Mouse (Mus musculus): ENCODE measurements around the gene Sned1. TPM values are rescaled to one million over a fixed set of nuclear protein-coding genes. Genes with fewer than 3 reads are reported as not detected.
A peak's percentile ranks its signal among the peaks of the same experiment; 100 is the strongest.

Sned1 gene
- polyA plus RNA-seq, 1 experiment from 2014 or later: 16.7 TPM

DNA sequence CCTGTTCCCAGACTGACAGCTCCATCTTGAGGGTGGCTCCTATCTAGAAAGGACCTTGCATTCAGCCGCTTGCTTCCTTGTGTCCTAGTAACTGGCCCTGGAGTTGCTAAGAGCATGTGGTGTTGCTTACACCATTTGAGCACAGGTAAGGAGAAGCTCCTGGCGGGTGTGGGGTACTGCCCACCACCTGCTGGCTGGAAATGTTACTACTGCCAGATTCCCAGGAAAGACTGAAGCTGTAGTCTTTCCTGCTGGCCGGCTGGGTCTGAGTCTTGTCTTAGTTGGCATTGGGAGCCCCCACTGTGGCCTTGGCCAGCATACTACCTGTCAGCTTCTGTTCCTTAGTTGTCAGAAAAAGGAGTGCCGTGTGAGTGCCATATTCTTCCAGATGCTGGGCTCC, 2.6 kb downstream of the Sned1 start:
- H3K9ac ChIP-seq (ENCODE audit: low read depth, low read length): no peak overlapping the region; the same call in 1 of the 2 replicates
- H3K9me3 ChIP-seq (ENCODE audit: control insufficient read depth, low read length): no peaks in the 10 kb centered on the region
- 45% methylated on average over 4 of the region's 4 CpGs for WGBS
- H3K27ac ChIP-seq (replicated peaks; ENCODE audit: low read depth, low read length): no peak overlapping the region
- ATAC-seq (ENCODE audit: low read depth): no peak
- H3K4me1 ChIP-seq (ENCODE audit: control insufficient read depth, insufficient read depth, low read length): peaks cover 20% of the 10 kb centered on the region
- DNase-seq (ENCODE audit: low spot score): no peak
- H3K36me3 ChIP-seq (ENCODE audit: control insufficient read depth, insufficient read depth, low read length): no peaks in the 10 kb centered on the region
- peak overlapping the region; percentile 96; the same call in 1 of the 2 replicates for H3K4me2 ChIP-seq (ENCODE audit: low read depth, low read length)
- no peak overlapping the region; the same call in 1 of the 2 replicates for H3K4me3 ChIP-seq (ENCODE audit: low read depth, low read length)
- no peaks in the 10 kb centered on the region; the same call in 1 of the 2 replicates for H3K27me3 ChIP-seq (replicated peaks; ENCODE audit: control insufficient read depth, insufficient read depth, low read length)

DNA sequence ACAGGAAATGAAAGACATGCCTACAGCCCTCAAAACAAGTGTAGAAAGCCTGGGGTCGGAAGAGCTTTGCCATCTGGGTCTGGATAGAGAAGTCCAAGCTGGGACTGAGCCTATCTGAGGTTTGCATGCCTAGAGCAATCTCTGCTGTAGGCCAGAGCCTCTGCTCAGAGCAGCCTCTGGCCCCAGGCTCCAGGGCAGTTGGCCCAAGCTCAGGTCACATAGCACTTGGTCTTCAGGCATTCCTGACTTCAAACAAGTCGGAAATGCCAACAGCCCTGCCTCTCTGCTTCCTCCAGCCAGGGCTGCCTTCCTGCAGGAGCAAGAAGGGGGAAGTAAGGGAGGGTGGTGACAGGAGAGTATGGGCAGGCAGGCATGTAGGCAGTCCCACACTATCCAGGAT, 10.3 kb downstream of the Sned1 start:
- WGBS: 35% methylated on average over 2 of the region's 2 CpGs
- H3K27ac ChIP-seq (replicated peaks; ENCODE audit: low read depth, low read length): no peak overlapping the region
- no peak for DNase-seq (ENCODE audit: low spot score)

DNA sequence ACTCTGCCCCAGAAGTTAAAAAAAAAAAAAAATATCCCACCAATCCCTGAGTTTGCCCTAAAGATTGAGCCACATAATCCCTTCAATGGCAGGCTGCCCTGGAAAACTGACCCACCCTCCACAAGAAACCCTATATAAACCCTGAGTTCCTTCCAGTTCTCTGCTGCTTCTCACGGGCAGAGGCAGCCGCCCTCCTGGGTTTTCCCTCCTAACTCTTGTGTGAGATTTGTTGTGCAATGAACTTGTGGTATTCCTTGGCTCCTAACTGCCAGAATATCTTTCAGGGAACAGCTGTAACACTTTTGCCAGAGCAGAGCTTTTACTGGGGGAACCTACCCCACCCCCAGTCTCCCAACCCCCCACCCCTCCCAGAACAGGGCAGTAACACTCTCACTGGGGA, 16.9 kb downstream of the Sned1 start:
- no peak overlapping the region for H3K4me2 ChIP-seq (ENCODE audit: low read depth, low read length)
- peaks cover 3% of the 10 kb centered on the region; the same call in 1 of the 2 replicates for H3K4me1 ChIP-seq (ENCODE audit: control insufficient read depth, insufficient read depth, low read length)
- H3K4me3 ChIP-seq (ENCODE audit: low read depth, low read length): no peak overlapping the region
- DNase-seq (ENCODE audit: low spot score): no peak
- ATAC-seq (ENCODE audit: low read depth): no peak
- no peaks in the 10 kb centered on the region for H3K27me3 ChIP-seq (replicated peaks; ENCODE audit: control insufficient read depth, insufficient read depth, low read length)
- H3K9ac ChIP-seq (ENCODE audit: low read depth, low read length): no peak overlapping the region
- H3K9me3 ChIP-seq (ENCODE audit: control insufficient read depth, low read length): no peaks in the 10 kb centered on the region
- H3K36me3 ChIP-seq (ENCODE audit: control insufficient read depth, insufficient read depth, low read length): no peaks in the 10 kb centered on the region
- 39% methylated on average over 2 of the region's 2 CpGs for WGBS
- H3K27ac ChIP-seq (replicated peaks; ENCODE audit: low read depth, low read length): no peak overlapping the region

More for the DNA sequence above, 10.3 kb downstream of the Sned1 start:
- no peak for ATAC-seq (ENCODE audit: low read depth)
- no peaks in the 10 kb centered on the region for H3K4me1 ChIP-seq (ENCODE audit: control insufficient read depth, insufficient read depth, low read length)
- no peak overlapping the region for H3K4me3 ChIP-seq (ENCODE audit: low read depth, low read length)
- H3K9ac ChIP-seq (ENCODE audit: low read depth, low read length): no peak overlapping the region
- no peaks in the 10 kb centered on the region for H3K27me3 ChIP-seq (replicated peaks; ENCODE audit: control insufficient read depth, insufficient read depth, low read length)
- H3K4me2 ChIP-seq (ENCODE audit: low read depth, low read length): no peak overlapping the region
- H3K36me3 ChIP-seq (ENCODE audit: control insufficient read depth, insufficient read depth, low read length): no peaks in the 10 kb centered on the region
- no peaks in the 10 kb centered on the region for H3K9me3 ChIP-seq (ENCODE audit: control insufficient read depth, low read length)

DNA sequence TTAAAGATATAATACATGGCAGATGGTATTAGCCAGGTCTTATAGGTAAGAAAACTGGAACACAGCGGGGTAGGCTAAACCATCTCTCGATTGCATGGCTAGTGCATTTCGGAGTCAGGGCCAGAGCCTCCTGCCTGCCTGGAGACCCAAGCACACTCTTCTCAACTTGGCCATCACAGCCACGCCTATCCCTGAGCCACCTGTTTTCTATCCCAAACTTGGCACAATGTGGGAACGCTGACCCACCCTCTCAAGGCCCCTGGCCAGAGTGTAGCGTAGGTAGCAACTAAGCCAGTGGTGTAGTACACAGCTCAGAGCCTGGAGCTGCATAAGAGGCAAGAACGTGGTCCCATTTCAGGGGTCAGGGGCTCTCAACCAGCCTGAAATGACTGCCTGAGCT, 20.1 kb downstream of the Sned1 start:
- peaks cover 3% of the 10 kb centered on the region; the same call in 1 of the 2 replicates for H3K4me1 ChIP-seq (ENCODE audit: control insufficient read depth, insufficient read depth, low read length)
- H3K9ac ChIP-seq (ENCODE audit: low read depth, low read length): no peak overlapping the region
- H3K27me3 ChIP-seq (replicated peaks; ENCODE audit: control insufficient read depth, insufficient read depth, low read length): no peaks in the 10 kb centered on the region
- no peak overlapping the region for H3K4me3 ChIP-seq (ENCODE audit: low read depth, low read length)
- no peak overlapping the region for H3K27ac ChIP-seq (replicated peaks; ENCODE audit: low read depth, low read length)
- H3K36me3 ChIP-seq (ENCODE audit: control insufficient read depth, insufficient read depth, low read length): 0 out of 2 replicates have a peak, but pooled peaks cover 3% of the 10 kb centered on the region
- no peaks in the 10 kb centered on the region for H3K9me3 ChIP-seq (ENCODE audit: control insufficient read depth, low read length)
- ATAC-seq (ENCODE audit: low read depth) (no peak), DNase-seq (ENCODE audit: low spot score) (no peak)
- 91% methylated on average over 7 of the region's 7 CpGs for WGBS
- no peak overlapping the region for H3K4me2 ChIP-seq (ENCODE audit: low read depth, low read length)

DNA sequence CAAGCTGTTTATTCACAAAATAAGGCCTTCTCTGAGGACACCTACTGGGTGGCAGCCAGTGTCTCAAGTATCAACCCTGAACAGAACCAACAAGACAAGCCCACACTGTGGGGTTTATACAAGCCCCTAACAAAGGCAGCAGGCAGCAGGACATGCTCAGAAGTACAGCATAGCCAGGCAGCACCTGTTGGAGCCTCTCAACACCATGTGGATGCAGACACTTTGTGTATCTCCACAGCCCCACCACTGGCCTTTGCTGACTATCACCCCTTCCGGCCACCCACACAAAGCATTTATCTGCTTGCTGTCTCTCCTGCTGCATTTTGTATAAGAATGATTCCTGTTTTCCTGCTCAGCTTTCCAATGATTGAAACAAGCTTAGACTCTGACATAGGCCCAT, 21.9 kb downstream of the Sned1 start:
- Histone ChIP-seq H3K4me3 (ENCODE audit: low read depth, low read length) (no peak overlapping the region), H3K9me3 (ENCODE audit: control insufficient read depth, low read length) (no peaks in the 10 kb centered on the region), H3K4me1 (ENCODE audit: control insufficient read depth, insufficient read depth, low read length) (peaks cover 3% of the 10 kb centered on the region; the same call in 1 of the 2 replicates), H3K27me3 (replicated peaks; ENCODE audit: control insufficient read depth, insufficient read depth, low read length) (no peaks in the 10 kb centered on the region), H3K27ac (replicated peaks; ENCODE audit: low read depth, low read length) (no peak overlapping the region), H3K36me3 (ENCODE audit: control insufficient read depth, insufficient read depth, low read length) (0 out of 2 replicates have a peak, but pooled peaks cover 3% of the 10 kb centered on the region), H3K9ac (ENCODE audit: low read depth, low read length) (no peak overlapping the region), H3K4me2 (ENCODE audit: low read depth, low read length) (no peak overlapping the region)
- ATAC-seq (ENCODE audit: low read depth) (no peak), DNase-seq (ENCODE audit: low spot score) (no peak)
- WGBS: 100% methylated on average over 1 of the region's 1 CpGs

DNA sequence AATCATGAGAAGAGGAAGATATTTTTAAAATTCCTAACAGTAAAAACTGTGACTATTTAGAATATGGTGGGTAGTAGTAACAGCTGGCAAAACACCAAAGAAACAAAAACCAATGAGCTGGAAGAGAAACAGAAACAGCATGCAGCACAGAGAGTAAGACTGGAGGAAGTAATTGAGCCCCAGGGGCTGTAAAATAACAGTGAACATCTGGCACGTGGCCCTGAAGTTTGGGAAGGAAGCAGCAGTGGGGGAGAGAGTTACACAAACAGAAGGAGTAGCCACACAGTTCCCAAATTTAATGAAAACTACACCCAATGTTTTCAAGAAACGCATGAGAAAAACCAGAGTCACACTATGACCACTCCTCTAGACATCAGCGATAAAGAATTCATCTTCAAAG, 31.6 kb downstream of the Sned1 start:
- Histone ChIP-seq H3K27ac (replicated peaks; ENCODE audit: low read depth, low read length) (no peak overlapping the region), H3K4me2 (ENCODE audit: low read depth, low read length) (no peak overlapping the region), H3K27me3 (replicated peaks; ENCODE audit: control insufficient read depth, insufficient read depth, low read length) (no peaks in the 10 kb centered on the region), H3K9ac (ENCODE audit: low read depth, low read length) (no peak overlapping the region), H3K4me1 (ENCODE audit: control insufficient read depth, insufficient read depth, low read length) (no peaks in the 10 kb centered on the region), H3K36me3 (ENCODE audit: control insufficient read depth, insufficient read depth, low read length) (no peaks in the 10 kb centered on the region; the same call in 1 of the 2 replicates), H3K9me3 (ENCODE audit: control insufficient read depth, low read length) (no peaks in the 10 kb centered on the region), H3K4me3 (ENCODE audit: low read depth, low read length) (no peak overlapping the region)
- WGBS: 29% methylated on average over 3 of the region's 3 CpGs
- DNase-seq (ENCODE audit: low spot score): peak; percentile 43
- peak; percentile 44; the same call in 1 of the 2 replicates for ATAC-seq (ENCODE audit: low read depth)

DNA sequence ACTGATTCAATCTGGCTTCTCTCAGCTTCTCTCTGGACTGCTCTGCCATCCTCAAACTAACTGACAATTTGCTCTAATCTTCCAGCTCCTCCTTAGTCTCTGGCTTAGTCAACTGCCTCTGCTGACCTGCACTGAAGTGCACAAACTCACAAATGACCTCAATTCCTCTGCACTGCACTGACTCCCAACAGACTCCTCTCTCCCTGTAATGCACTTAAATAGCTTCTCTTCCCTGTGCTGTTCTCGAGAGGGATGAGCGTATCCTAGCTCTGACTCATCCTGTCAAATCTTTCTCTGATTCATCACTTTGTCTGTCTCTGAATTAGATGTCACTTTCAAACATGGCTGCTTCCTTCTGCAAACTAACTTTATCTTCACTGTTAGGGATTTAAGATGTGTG, 32.6 kb downstream of the Sned1 start:
- ATAC-seq (ENCODE audit: low read depth) (no peak), DNase-seq (ENCODE audit: low spot score) (no peak)
- H3K27ac ChIP-seq (replicated peaks; ENCODE audit: low read depth, low read length): no peak overlapping the region

DNA sequence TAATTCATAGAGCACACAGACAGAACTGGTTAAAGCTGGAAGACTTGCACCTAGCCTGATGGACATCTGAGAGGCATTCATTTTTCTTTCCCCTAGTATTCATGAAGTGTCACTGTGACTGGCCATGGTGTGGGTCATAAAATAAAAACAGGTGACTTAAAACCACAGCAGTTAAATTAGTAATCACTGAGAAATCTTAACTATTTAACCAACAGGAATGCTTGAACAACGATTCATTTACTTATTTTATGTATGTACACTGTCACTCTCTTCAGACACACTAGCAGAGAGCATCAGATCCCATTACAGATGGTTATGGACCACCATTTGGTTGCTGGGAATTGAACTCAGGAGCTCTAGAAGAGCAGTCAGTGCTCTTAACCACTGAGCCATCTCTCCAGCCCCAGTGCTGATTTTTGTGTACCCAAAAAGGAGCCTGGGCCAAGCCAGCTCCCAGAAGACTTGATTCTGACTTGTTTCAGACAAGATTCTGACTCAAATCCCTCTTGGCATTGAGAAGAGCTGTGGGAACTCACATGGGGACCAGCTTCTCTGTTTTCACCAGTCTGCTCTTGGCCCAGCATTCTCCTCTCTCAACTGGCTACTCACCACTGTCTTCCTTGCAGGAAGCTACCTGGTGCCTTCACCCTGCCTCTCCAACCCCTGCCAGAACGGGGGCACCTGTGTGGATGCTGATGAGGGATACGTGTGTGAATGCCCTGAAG, 35.0 kb downstream of the Sned1 start:
- 52% methylated on average over 3 of the region's 3 CpGs for WGBS
- Histone ChIP-seq H3K4me3 (ENCODE audit: low read depth, low read length) (no peak overlapping the region), H3K36me3 (ENCODE audit: control insufficient read depth, insufficient read depth, low read length) (peaks cover 6% of the 10 kb centered on the region; the same call in 1 of the 2 replicates), H3K9me3 (ENCODE audit: control insufficient read depth, low read length) (no peaks in the 10 kb centered on the region), H3K4me2 (ENCODE audit: low read depth, low read length) (no peak overlapping the region), H3K4me1 (ENCODE audit: control insufficient read depth, insufficient read depth, low read length) (no peaks in the 10 kb centered on the region), H3K27ac (replicated peaks; ENCODE audit: low read depth, low read length) (no peak overlapping the region), H3K9ac (ENCODE audit: low read depth, low read length) (no peak overlapping the region), H3K27me3 (replicated peaks; ENCODE audit: control insufficient read depth, insufficient read depth, low read length) (no peaks in the 10 kb centered on the region)
- ATAC-seq (ENCODE audit: low read depth): no peak
- no peak for DNase-seq (ENCODE audit: low spot score)

More for the DNA sequence above, 32.6 kb downstream of the Sned1 start:
- WGBS: 78% methylated on average over 2 of the region's 2 CpGs
- H3K4me2 ChIP-seq (ENCODE audit: low read depth, low read length): no peak overlapping the region
- no peaks in the 10 kb centered on the region for H3K27me3 ChIP-seq (replicated peaks; ENCODE audit: control insufficient read depth, insufficient read depth, low read length)
- H3K9me3 ChIP-seq (ENCODE audit: control insufficient read depth, low read length): no peaks in the 10 kb centered on the region
- no peaks in the 10 kb centered on the region; the same call in 1 of the 2 replicates for H3K36me3 ChIP-seq (ENCODE audit: control insufficient read depth, insufficient read depth, low read length)
- H3K9ac ChIP-seq (ENCODE audit: low read depth, low read length): no peak overlapping the region
- no peak overlapping the region for H3K4me3 ChIP-seq (ENCODE audit: low read depth, low read length)
- no peaks in the 10 kb centered on the region for H3K4me1 ChIP-seq (ENCODE audit: control insufficient read depth, insufficient read depth, low read length)

DNA sequence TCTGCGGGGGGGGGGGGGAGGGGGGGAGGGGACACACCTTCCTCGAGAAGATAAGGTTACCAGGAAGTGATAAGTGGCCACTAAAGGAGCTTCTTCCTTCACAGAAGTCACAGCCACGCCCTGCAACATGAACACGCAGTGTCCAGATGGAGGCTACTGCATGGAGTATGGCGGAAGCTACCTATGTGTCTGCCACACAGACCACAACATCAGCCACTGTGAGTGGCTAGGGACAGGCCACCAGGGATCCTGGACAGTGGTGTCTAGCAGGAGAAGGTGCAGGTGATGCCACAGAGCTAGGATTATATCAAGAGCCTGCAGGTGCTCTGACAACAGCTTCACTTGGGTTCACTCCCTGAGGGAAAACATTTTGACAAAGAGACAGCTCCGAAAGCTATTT, 36.1 kb downstream of the Sned1 start:
- no peaks in the 10 kb centered on the region for H3K4me1 ChIP-seq (ENCODE audit: control insufficient read depth, insufficient read depth, low read length)
- H3K36me3 ChIP-seq (ENCODE audit: control insufficient read depth, insufficient read depth, low read length): peaks cover 6% of the 10 kb centered on the region; the same call in 1 of the 2 replicates
- no peak overlapping the region for H3K27ac ChIP-seq (replicated peaks; ENCODE audit: low read depth, low read length)
- DNase-seq (ENCODE audit: low spot score): no peak
- no peaks in the 10 kb centered on the region for H3K9me3 ChIP-seq (ENCODE audit: control insufficient read depth, low read length)
- 74% methylated on average over 6 of the region's 6 CpGs for WGBS
- ATAC-seq (ENCODE audit: low read depth): no peak
- H3K9ac ChIP-seq (ENCODE audit: low read depth, low read length): no peak overlapping the region
- H3K4me2 ChIP-seq (ENCODE audit: low read depth, low read length): no peak overlapping the region
- H3K27me3 ChIP-seq (replicated peaks; ENCODE audit: control insufficient read depth, insufficient read depth, low read length): no peaks in the 10 kb centered on the region
- no peak overlapping the region for H3K4me3 ChIP-seq (ENCODE audit: low read depth, low read length)

Data from embryonic facial prominence, embryonic 14.5 days (tissue).